Mouse (Mus musculus): Measurements from ENCODE around the gene Cic.

Cic gene

DNA sequence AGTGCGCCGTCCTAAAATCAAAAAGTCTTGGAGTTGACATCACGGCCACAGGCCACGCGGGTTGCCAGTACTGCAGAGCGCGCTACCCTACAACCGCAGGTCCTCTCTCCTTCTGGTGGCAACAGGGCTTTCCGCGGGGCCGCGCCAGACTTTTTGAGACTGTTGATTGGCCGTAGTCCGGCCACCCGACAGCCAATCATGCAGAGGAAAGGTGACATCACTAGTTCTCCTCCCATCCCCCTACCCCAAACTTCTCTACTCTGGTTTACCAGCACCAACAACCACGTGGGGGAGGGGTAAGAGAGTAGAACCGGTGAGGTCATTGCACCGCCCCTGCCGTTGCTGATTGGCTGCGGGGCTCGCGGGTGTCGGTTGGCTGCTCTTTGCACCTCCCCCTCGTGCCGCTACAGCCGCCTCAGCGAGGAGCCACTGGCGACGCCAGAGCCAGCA is at the start of gene Cic:
Cic (plus strand) TSS at position 404 of the 450 bp plus-strand sequence.
- peak; percentile 100 for DNase-seq (ENCODE audit: low spot score)

GRCm38 (mm10) chr7:25218705-25219415 is 48.6 kb upstream of the Cic start:
- DNase-seq (ENCODE audit: low spot score): peak; percentile 22

DNA sequence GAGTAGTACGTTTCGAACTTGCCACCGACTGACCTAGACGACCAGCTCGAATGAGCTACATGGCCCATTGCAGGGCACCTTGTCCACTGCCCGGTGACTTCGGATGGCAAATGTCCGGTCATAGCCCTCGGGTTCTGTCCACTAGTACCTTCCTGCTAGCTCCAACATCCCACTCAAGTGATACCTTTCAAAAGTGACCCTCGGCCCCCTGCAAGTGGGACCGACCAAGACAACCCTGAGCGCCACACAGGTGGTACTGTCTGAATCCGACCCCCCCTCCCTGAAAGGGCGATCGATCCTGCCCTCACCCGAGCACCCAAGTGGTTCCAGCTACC is 48.1 kb upstream of the Cic start:
- DNase-seq (ENCODE audit: low spot score): peak; percentile 12

DNA sequence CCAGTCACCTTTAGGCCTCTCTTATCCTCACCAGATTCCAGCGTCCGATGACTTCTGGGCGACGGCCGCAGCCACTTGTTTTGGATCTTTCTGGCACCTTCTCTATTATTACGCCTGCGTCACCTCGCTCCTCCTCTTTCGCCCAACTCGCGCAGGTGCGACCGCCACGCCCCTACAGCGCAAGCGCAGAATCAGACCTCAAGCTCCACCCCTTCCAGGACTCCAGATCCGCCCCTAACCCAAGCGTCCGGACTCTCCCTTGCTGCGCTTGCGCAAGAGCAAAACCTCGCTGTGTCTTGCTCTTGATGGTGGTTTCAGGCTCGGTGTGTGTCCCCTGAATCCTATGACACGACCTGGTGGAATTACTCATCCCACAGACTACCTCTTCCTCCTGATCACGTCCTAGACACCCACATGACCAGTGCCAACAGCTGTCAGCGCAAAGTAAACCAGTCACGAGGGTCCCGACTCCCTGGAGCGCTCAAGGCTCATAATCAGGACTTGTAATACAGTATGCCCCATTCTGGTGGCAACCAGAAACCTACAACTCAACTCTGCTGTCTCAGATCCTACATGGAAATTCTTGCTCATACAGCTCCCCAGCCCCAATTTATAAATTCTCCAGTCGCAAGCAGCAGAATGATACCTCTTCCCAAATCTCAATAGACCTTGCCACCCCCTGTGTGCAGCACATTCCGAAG is 47.6 kb upstream of the Cic start:
- DNase-seq (ENCODE audit: low spot score): peak; percentile 98

DNA sequence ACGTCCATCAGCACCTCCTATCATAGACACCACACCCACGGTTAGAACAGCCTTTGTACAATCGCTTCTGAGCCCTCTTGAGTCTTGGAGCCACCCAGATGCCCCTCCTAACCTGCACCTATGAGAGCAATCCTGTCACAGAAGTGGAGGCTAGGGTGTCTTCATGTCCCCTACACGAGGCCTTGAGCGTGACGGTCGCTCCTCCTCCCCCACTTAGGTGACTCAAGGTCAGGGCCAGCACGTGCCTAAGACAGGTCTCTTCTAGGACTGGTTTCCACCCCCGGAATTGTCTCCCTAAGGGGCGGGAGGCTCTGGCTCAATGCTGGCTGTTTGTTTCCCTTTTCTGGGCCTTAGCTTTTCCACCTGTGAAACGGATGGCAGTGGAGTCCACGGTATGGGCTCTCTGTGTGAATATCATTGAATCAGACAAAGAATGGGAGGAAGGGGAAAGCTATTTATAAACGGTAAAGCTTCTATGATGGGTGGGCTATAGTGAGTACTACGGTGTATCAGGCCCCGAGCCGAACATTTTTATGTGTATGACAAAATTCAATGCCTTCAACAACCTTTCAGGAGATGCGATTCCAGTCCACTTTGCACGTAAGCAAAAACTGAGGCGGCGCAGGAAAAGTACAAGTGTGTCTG is 46.9 kb upstream of the Cic start, which contains the start of gene Dedd2:
Dedd2 (minus strand) TSS at position 159 of the 645 bp plus-strand sequence.
- peak; percentile 34 for DNase-seq (ENCODE audit: low spot score)

- DNase-seq (ENCODE audit: low spot score): peak; percentile 99
These were observed 46.2 kb upstream of the Cic start, which contains the start of gene Zfp526 for GRCm38 (mm10) chr7:25221102-25221883. Gene Zfp526 (plus strand): TSS chr7:25221425.

DNA sequence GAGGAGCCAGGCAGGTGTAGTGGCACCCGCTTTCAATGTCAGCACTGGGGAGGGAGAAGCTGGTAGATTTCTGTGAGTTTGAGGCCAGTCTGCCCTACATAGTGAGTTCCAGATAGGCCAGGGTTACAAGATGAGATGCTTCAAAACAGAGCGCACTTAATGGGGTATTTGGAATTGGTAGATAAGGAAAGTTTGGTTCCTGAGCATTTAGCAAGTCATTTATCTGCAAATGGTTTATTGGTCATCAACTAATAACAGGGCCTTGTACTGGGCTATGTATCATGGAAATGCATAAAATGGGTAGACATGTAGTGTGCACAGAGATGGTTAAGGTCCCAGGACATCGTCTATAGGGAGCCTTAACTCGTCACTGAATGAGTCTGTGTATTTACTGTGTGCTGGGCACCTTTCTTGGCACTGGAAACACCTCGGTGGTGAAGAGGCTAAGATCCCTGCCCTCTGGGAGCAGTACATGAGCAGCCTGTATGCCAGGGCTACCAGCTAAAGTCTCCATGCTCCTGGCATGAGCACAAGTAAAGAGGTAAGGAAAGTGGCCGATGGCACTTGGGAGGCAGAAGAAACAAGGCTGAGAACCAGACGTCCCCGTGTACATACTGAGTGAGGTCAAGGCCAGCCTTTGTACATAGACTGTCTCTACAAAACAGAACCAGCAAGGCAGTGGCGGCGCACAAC is 45.1 kb upstream of the Cic start:
- no peak for DNase-seq (ENCODE audit: low spot score)

GRCm38 (mm10) chr7:25227523-25228300 is 39.8 kb upstream of the Cic start:
- DNase-seq (ENCODE audit: low spot score): no peak

- no peak for DNase-seq (ENCODE audit: low spot score)
These were observed 36.7 kb upstream of the Cic start for GRCm38 (mm10) chr7:25230690-25231285.

GRCm38 (mm10) chr7:25232101-25232648 is 35.3 kb upstream of the Cic start:
- DNase-seq (ENCODE audit: low spot score): no peak

- DNase-seq (ENCODE audit: low spot score): no peak
These were observed 34.4 kb upstream of the Cic start for GRCm38 (mm10) chr7:25233061-25233460.

DNA sequence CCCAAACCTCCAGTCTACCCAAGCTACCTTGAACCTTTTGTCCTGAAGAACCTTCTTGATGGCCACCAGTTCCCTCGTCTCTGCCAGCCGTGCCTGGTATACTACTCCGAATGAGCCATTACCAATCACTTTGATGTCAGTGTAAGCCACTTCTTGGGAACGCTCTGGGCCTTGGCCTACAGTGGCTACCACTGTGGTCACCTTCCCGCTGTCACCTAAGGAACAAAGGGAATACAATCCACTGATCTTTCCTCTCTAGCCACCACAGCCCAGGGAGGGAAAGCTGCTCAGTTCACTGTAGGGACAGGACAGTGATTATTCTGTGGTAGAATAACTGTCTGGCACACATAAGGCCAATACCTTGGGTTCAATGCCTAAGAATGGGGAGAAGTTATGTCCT is 32.0 kb upstream of the Cic start:
- DNase-seq (ENCODE audit: low spot score): no peak

DNA sequence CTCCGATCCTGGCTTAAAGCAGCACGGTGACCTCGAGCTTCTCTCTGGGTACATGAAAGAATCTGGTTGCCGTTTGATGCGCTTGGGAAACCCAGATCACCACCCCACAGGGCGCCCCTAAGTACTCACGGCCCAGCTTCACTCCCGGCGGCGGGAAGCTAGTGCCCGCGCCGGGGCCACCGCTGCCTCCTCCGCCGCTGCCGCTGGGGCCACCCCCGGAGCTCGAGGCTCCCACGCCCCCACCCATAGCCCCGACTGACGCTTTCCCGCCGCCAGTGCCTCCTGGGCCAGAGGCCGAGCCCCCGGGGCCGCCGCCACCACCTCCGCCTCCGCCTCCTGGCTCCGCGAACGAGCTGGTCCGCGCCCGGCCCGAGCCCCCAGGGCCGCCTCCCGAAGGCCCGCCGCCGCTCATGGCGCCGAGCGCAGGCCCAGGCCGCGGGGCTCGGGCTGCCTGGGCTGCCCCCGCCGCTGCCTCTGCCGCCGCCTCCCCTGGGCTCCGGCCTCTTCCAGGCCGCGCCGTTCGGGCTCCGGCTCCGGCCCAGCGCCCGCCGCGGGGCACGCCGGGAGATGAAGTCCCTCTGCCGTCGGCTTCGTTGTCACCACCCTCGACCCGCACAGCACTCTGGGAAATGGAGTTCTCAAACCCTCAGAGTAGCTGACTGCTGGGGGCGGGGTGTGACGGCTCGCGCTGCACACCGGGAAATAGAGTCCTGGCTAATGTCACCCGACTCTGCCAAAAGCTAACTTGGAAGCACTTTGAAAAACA is 30.1 kb upstream of the Cic start, which contains the start of gene Gsk3a:
Gsk3a (minus strand) TSS at position 603 of the 766 bp plus-strand sequence.
- DNase-seq (ENCODE audit: low spot score): peak; percentile 99

- DNase-seq (ENCODE audit: low spot score): peak; percentile 96
These were observed 29.3 kb upstream of the Cic start for GRCm38 (mm10) chr7:25238015-25238706.

DNA sequence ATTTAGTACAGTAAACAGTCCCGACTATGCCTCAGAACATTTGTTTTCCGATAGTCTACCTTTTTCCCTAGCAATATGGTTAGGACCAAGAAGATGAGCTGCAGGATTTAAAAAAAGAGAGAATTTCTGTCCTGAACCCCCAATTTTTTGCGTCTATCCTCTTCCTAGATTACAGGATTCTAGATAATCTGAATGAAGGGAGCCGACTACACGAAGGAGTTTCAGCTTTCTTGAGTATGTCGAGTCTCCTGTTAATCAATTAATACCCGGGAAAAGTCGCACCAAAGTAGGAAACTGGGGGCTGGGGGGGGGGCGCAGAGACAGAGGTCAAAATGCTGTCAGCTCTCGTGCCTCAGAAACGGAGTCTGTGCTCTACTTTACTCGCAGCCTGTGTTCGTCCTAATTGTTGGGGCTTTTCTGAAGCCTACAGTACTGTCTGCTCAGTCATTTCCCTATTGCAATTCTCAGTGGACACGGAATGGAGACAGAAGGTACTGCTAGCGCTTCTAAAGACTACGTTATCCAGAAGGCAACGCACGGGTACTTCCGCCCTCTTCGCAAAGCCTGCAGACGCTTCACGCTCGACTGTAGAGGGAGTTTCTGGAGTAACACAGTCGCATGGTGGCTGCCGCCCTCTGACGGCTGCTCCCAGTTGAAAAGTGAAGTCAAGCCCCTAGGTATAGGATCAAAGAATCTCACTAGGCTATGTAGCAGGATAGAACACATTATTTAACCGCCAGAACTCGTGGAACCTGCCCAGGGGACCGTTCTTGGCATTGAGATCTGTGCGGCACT is 28.5 kb upstream of the Cic start:
- DNase-seq (ENCODE audit: low spot score): peak; percentile 95

DNA sequence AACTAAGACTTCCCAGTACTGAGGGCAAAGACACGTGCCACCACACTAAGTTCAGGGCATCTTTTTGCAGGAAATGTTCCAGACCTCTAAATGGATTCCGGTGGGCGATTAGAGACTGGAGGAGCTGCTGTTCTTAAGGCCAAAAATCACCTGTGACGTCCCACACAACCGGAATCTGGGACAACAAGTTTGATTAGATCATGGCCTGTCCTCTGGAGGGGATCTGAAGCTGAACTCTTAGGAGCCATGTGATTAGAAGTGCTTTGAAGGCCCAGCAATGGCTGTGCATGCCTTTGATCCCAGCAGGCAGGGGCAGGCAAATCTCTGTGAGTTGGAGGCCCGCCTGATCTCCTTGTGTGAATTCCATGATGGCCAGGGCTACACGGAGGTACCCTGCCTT is 26.9 kb upstream of the Cic start:
- no peak for DNase-seq (ENCODE audit: low spot score)

GRCm38 (mm10) chr7:25241062-25241461 is 26.4 kb upstream of the Cic start:
- DNase-seq (ENCODE audit: low spot score): peak; percentile 75

DNA sequence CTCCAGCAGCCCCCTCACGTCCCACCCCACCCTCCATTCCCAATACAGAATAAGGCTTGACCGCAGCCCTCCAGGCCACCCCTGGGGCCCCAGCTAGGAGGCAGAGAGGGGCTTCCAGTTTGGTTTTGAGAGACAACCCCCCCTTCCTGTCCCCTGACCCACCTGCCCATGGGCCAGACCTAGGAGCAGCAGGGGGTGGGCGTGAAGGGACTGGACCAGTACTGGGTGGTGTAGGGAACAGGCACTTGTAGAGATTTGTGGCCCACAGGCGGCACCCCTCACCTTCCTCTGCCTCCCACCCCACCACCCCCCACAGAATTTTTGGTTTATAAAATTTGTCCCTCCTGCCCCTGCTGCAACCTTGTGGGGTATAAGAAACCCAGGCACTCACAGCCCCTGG is 24.1 kb upstream of the Cic start:
- no peak for DNase-seq (ENCODE audit: low spot score)
